Mouse (Mus musculus): ENCODE measurements around the gene Smpd3. TPM values are rescaled to one million over a fixed set of nuclear protein-coding genes. Genes with fewer than 3 reads are reported as not detected.

The Smpd3 gene
- polyA plus RNA-seq, 1 experiment from 2014 or later, result 0.49 TPM

DNA sequence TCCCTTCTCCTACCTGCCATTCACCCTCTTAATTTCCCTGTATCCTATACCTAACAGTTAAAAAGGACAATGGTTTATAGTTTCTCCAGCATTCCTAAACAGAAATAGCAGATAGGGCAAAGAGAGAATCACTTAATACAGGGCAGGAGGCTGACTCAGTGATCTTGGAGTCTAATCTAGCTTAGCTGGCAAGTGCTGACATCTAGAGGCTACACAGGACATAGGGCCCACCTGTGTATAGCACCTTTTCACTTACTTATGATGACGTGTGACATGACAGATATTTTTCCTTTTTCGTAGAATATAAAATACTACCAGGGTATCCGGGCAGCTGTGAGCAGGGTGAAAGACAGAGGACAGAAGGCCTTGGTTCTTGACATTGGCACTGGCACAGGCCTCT is 118.2 kb downstream of the Smpd3 start:
- Histone ChIP-seq H3K4me1 (ENCODE audit: control insufficient read depth, insufficient read depth, low read length) (no peaks in the 10 kb centered on the region), H3K36me3 (ENCODE audit: control insufficient read depth, insufficient read depth, low read length) (peaks cover 16% of the 10 kb centered on the region; the same call in 1 of the 2 replicates), H3K27ac (replicated peaks; ENCODE audit: low read depth, low read length) (no peak overlapping the region), H3K27me3 (ENCODE audit: control insufficient read depth, insufficient read depth, low read length) (no peaks in the 10 kb centered on the region), H3K4me2 (ENCODE audit: low read depth, severe bottlenecking) (no peak overlapping the region), H3K9me3 (ENCODE audit: control insufficient read depth, low read length) (no peaks in the 10 kb centered on the region), H3K4me3 (ENCODE audit: low read depth, low read length) (no peak overlapping the region), H3K9ac (ENCODE audit: low read length) (no peak overlapping the region)
- ATAC-seq (ENCODE audit: insufficient number of reproducible peaks, low FRiP score, low TSS enrichment, low read depth) (no peak), DNase-seq (ENCODE audit: low spot score) (no peak)
- WGBS, result 90% methylated on average over 3 of the region's 3 CpGs

DNA sequence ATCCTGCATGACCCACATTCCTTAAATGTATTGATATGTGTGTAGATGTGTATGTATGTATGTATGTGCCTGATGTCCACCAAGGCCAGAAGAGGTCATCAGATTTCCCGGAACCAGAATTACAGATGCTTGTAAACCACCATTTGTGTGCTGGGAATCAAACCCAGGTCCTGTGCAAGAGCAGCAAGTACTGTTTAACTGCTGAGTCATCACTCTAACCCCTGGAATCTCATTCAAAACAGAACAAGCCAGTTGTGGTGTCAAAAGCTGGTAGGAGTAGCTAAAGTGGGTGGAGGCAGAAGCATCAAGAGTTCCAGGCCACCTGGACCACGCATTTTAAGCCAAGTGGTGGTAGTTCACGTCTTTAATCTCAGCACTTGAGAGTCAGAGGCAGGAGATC is 123.8 kb downstream of the Smpd3 start:
- Histone ChIP-seq H3K9ac (ENCODE audit: low read length) (no peak overlapping the region), H3K36me3 (ENCODE audit: control insufficient read depth, insufficient read depth, low read length) (peaks cover 10% of the 10 kb centered on the region), H3K4me1 (ENCODE audit: control insufficient read depth, insufficient read depth, low read length) (peaks cover 10% of the 10 kb centered on the region; the same call in 1 of the 2 replicates), H3K27ac (replicated peaks; ENCODE audit: low read depth, low read length) (no peak overlapping the region), H3K4me3 (ENCODE audit: low read depth, low read length) (no peak overlapping the region), H3K27me3 (ENCODE audit: control insufficient read depth, insufficient read depth, low read length) (no peaks in the 10 kb centered on the region), H3K4me2 (ENCODE audit: low read depth, severe bottlenecking) (no peak overlapping the region), H3K9me3 (ENCODE audit: control insufficient read depth, low read length) (no peaks in the 10 kb centered on the region)
- ATAC-seq (ENCODE audit: insufficient number of reproducible peaks, low FRiP score, low TSS enrichment, low read depth) (no peak), DNase-seq (ENCODE audit: low spot score) (no peak)
- WGBS, result 89% methylated on average over 3 of the region's 3 CpGs

DNA sequence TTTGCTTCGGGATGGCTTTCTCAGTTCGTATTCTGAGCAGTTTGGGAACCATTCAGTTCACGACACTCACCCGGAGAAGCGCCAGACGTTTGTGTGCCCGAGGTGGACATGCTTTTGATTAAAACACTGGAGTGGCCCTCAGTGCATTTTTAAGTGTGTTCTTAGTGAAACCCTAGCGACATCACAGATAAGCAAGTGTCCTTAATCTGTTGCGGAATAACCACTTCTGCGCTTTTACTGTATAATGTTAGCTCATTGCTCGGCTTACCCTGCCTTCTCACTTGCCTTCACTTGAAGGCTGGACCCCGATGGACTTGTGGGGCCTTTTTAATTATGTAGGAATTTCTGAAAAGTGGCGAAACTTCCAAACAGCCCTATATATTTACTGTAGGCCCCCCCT is 126.4 kb downstream of the Smpd3 start:
- ATAC-seq (ENCODE audit: insufficient number of reproducible peaks, low FRiP score, low TSS enrichment, low read depth), result no peak
- Histone ChIP-seq H3K4me1 (ENCODE audit: control insufficient read depth, insufficient read depth, low read length) (peaks cover 10% of the 10 kb centered on the region; the same call in 1 of the 2 replicates), H3K36me3 (ENCODE audit: control insufficient read depth, insufficient read depth, low read length) (peaks cover 12% of the 10 kb centered on the region), H3K27me3 (ENCODE audit: control insufficient read depth, insufficient read depth, low read length) (no peaks in the 10 kb centered on the region), H3K9me3 (ENCODE audit: control insufficient read depth, low read length) (no peaks in the 10 kb centered on the region), H3K4me3 (ENCODE audit: low read depth, low read length) (peak overlapping the region; percentile 89), H3K4me2 (ENCODE audit: low read depth, severe bottlenecking) (peak overlapping the region; percentile 76), H3K9ac (ENCODE audit: low read length) (peak overlapping the region; percentile 91), H3K27ac (replicated peaks; ENCODE audit: low read depth, low read length) (peak overlapping the region; percentile 81)
- DNase-seq (ENCODE audit: low spot score), result no peak
- WGBS, result 8% methylated on average over 13 of the region's 13 CpGs

GRCm38 (mm10) chr8:106210821-106211345 is 126.9 kb downstream of the Smpd3 start, which contains the start of the genes Slc7a6os and Prmt7:
Gene Slc7a6os, minus strand, starts transcription at chr8:106210935.
Gene Prmt7, plus strand, starts transcription at chr8:106210936.
- Histone ChIP-seq H3K27me3 (ENCODE audit: control insufficient read depth, insufficient read depth, low read length) (no peaks in the 10 kb centered on the region), H3K4me3 (ENCODE audit: low read depth, low read length) (peak within 1 kb of the TSS; percentile 89), H3K4me2 (ENCODE audit: low read depth, severe bottlenecking) (peak within 1 kb of the TSS; percentile 76), H3K9me3 (ENCODE audit: control insufficient read depth, low read length) (no peaks in the 10 kb centered on the region), H3K27ac (replicated peaks; ENCODE audit: low read depth, low read length) (peak within 1 kb of the TSS; percentile 81), H3K9ac (ENCODE audit: low read length) (peak within 1 kb of the TSS; percentile 91), H3K36me3 (ENCODE audit: control insufficient read depth, insufficient read depth, low read length) (peaks cover 13% of the 10 kb centered on the region), H3K4me1 (ENCODE audit: control insufficient read depth, insufficient read depth, low read length) (peaks cover 10% of the 10 kb centered on the region; the same call in 1 of the 2 replicates)
- DNase-seq (ENCODE audit: low spot score) (peak; percentile 95), ATAC-seq (ENCODE audit: insufficient number of reproducible peaks, low FRiP score, low TSS enrichment, low read depth) (peak; percentile 97)
- WGBS, result under 1% methylated on average over 52 of the region's 52 CpGs

DNA sequence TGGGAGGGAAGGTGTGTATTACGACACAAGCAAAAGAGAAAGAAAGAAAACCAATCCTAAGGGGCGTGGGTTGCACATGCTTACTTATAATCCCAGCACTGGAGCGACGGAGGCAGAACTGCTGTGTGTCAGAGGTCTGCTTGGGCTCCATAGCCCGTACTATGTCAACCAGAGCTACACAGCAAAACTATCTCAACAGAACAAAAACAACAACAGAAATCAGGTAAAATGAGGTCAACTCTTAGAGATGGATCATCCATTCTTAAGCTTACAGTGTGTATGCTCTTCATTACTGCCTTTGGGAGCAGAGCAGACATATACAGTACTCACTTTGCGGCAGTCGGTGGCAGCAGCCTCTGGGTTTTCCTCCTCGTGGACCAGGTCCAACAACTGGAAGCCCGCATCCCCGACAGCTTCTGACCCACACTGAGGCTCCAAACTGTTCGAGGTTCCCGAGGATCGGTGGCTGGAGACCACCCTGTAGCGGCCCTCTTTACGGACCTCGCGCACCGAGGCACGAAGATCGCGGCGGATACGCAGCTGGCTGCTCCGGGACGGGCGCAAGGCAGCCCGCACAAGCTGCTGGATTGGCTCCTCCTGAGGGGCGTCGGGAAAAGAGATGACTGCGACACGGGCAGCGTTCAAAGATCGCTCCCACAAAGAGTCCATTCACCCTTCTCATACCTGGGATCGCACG is 127.6 kb downstream of the Smpd3 start:
- H3K4me1 ChIP-seq (ENCODE audit: control insufficient read depth, insufficient read depth, low read length), result peaks cover 10% of the 10 kb centered on the region; the same call in 1 of the 2 replicates
- peak overlapping the region; percentile 89 for H3K4me3 ChIP-seq (ENCODE audit: low read depth, low read length)
- H3K36me3 ChIP-seq (ENCODE audit: control insufficient read depth, insufficient read depth, low read length), result peaks cover 13% of the 10 kb centered on the region
- H3K27me3 ChIP-seq (ENCODE audit: control insufficient read depth, insufficient read depth, low read length), result no peaks in the 10 kb centered on the region
- 2% methylated on average over 35 of the region's 35 CpGs for WGBS
- H3K9ac ChIP-seq (ENCODE audit: low read length), result peak overlapping the region; percentile 91
- peak overlapping the region; percentile 81 for H3K27ac ChIP-seq (replicated peaks; ENCODE audit: low read depth, low read length)
- ATAC-seq (ENCODE audit: insufficient number of reproducible peaks, low FRiP score, low TSS enrichment, low read depth) (peak; percentile 67), DNase-seq (ENCODE audit: low spot score) (peak; percentile 35)
- H3K9me3 ChIP-seq (ENCODE audit: control insufficient read depth, low read length), result no peaks in the 10 kb centered on the region
- peak overlapping the region; percentile 76 for H3K4me2 ChIP-seq (ENCODE audit: low read depth, severe bottlenecking)

Other genes with a start within 250 kb of the Smpd3 start
- gene Esrp2, start 201.0 kb downstream of the Smpd3 start, polyA plus RNA-seq (2014; fragmentation: Nextera tagmentation; extraction: Ambion mirVana), result 4.6 and 5.6 TPM in 2 replicates
- gene Pla2g15, start 187.6 kb downstream of the Smpd3 start, polyA plus RNA-seq (2014; fragmentation: Nextera tagmentation; extraction: Ambion mirVana), result 5.9 and 6.7 TPM in 2 replicates
- 101 and 107 TPM in 2 replicates for gene Slc7a6, start 169.1 kb downstream of the Smpd3 start, polyA plus RNA-seq (2014; fragmentation: Nextera tagmentation; extraction: Ambion mirVana)
- 50.8 and 52.9 TPM in 2 replicates for gene Slc7a6os, start 127.1 kb downstream of the Smpd3 start, polyA plus RNA-seq (2014; fragmentation: Nextera tagmentation; extraction: Ambion mirVana)
- gene Prmt7, start 127.1 kb downstream of the Smpd3 start, polyA plus RNA-seq (2014; fragmentation: Nextera tagmentation; extraction: Ambion mirVana), result 61.7 and 61.8 TPM in 2 replicates
- gene Zfp90, start 77.3 kb upstream of the Smpd3 start, polyA plus RNA-seq (2014; fragmentation: Nextera tagmentation; extraction: Ambion mirVana), result 29.1 and 29.9 TPM in 2 replicates
- gene 6030452D12Rik, start 162.5 kb upstream of the Smpd3 start, polyA plus RNA-seq (2014; fragmentation: Nextera tagmentation; extraction: Ambion mirVana), result not detected in 2 replicates
- gene Cdh3, start 172.9 kb upstream of the Smpd3 start, polyA plus RNA-seq (2014; fragmentation: Nextera tagmentation; extraction: Ambion mirVana), result 28.5 and 40.7 TPM in 2 replicates
- 4.4 and 5.7 TPM in 2 replicates for gene Gm10073, start 235.5 kb upstream of the Smpd3 start, polyA plus RNA-seq (2014; fragmentation: Nextera tagmentation; extraction: Ambion mirVana)

Data from limb, embryonic 11.5 days (tissue).